Mouse (Mus musculus): ENCODE measurements at regions not wholly inside any gene's neighbourhood (a gene's known extent, or its start where the extent isn't known, plus 50 kb on each side); places are given as distances from the start of the nearest gene placed in this dataset.

GRCm38 (mm10) chr3:39222059-39222458, 335.3 kb downstream of the Fat4 start:
- H3K27ac ChIP-seq = no peak overlapping the region
- H3K4me3 ChIP-seq (ENCODE audit: low read length) = no peak overlapping the region
- no peaks in the 10 kb centered on the region for H3K4me1 ChIP-seq (ENCODE audit: insufficient read depth, low read length)
- no peaks in the 10 kb centered on the region for H3K36me3 ChIP-seq (ENCODE audit: insufficient read depth, low read length)
- H3K9me3 ChIP-seq (ENCODE audit: low read length) = no peaks in the 10 kb centered on the region
- no peak for ATAC-seq
- DNase-seq (ENCODE audit: low spot score) = no peak
- no peak overlapping the region for H3K4me2 ChIP-seq (ENCODE audit: low read depth, low read length)
- 74% methylated on average over 4 of the region's 4 CpGs for WGBS
- H3K27me3 ChIP-seq (ENCODE audit: insufficient read depth, low read length) = no peaks in the 10 kb centered on the region
- no peak for TF ChIP-seq CTCF (IDR thresholded peaks at IDR 0.05; ENCODE audit: low read depth)
- H3K9ac ChIP-seq (replicated peaks; ENCODE audit: low read length) = no peak overlapping the region

GRCm38 (mm10) chr3:39234921-39235320, 348.2 kb downstream of the Fat4 start:
- Histone ChIP-seq H3K4me2 (ENCODE audit: low read depth, low read length) (no peak overlapping the region), H3K4me1 (ENCODE audit: insufficient read depth, low read length) (no peaks in the 10 kb centered on the region), H3K9me3 (ENCODE audit: low read length) (no peaks in the 10 kb centered on the region), H3K9ac (replicated peaks; ENCODE audit: low read length) (no peak overlapping the region), H3K27ac (no peak overlapping the region), H3K27me3 (ENCODE audit: insufficient read depth, low read length) (no peaks in the 10 kb centered on the region), H3K4me3 (ENCODE audit: low read length) (no peak overlapping the region), H3K36me3 (ENCODE audit: insufficient read depth, low read length) (no peaks in the 10 kb centered on the region)
- 77% methylated on average over 2 of the region's 2 CpGs for WGBS
- ATAC-seq = no peak
- no peak for TF ChIP-seq CTCF (IDR thresholded peaks at IDR 0.05; ENCODE audit: low read depth)
- DNase-seq (ENCODE audit: low spot score) = no peak

DNA sequence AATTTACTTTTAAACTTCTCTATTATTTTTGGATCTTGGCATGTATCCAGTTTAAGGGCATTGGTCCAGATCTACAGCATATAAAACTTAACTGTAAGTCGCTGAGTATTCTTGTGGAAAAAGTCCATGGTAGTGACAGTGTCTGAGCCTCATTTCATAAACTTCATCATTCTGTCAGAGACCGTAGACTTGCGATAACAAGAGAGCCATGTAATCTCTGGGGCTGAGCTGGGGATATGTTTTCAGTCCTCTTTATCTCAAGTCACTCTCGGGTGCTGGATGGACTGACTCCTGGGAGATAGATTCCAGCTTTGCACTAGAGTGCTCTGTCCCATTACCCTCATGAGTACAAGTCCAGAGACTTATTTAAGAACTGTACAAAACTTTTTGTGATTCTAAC, 362.0 kb downstream of the Fat4 start:
- Histone ChIP-seq H3K27me3 (ENCODE audit: insufficient read depth, low read length) (no peaks in the 10 kb centered on the region), H3K4me3 (ENCODE audit: low read length) (no peak overlapping the region), H3K9me3 (ENCODE audit: low read length) (no peaks in the 10 kb centered on the region), H3K36me3 (ENCODE audit: insufficient read depth, low read length) (no peaks in the 10 kb centered on the region), H3K27ac (no peak overlapping the region), H3K4me2 (ENCODE audit: low read depth, low read length) (no peak overlapping the region), H3K4me1 (ENCODE audit: insufficient read depth, low read length) (no peaks in the 10 kb centered on the region), H3K9ac (replicated peaks; ENCODE audit: low read length) (no peak overlapping the region)
- ATAC-seq (no peak), DNase-seq (ENCODE audit: low spot score) (no peak)
- 71% methylated on average over 4 of the region's 4 CpGs for WGBS
- no peak for TF ChIP-seq CTCF (IDR thresholded peaks at IDR 0.05; ENCODE audit: low read depth)

GRCm38 (mm10) chr3:39249224-39249892, 362.6 kb downstream of the Fat4 start:
- peak; percentile 34 for DNase-seq (ENCODE audit: low spot score)
- ATAC-seq = no peak
- no peaks in the 10 kb centered on the region for H3K36me3 ChIP-seq (ENCODE audit: insufficient read depth, low read length)
- H3K27ac ChIP-seq = no peak overlapping the region
- no peak overlapping the region for H3K9ac ChIP-seq (replicated peaks; ENCODE audit: low read length)
- H3K27me3 ChIP-seq (ENCODE audit: insufficient read depth, low read length) = no peaks in the 10 kb centered on the region
- no peak for TF ChIP-seq CTCF (IDR thresholded peaks at IDR 0.05; ENCODE audit: low read depth)
- no peaks in the 10 kb centered on the region for H3K4me1 ChIP-seq (ENCODE audit: insufficient read depth, low read length)
- no peak overlapping the region for H3K4me3 ChIP-seq (ENCODE audit: low read length)
- H3K9me3 ChIP-seq (ENCODE audit: low read length) = no peaks in the 10 kb centered on the region
- WGBS = 69% methylated on average over 4 of the region's 4 CpGs
- no peak overlapping the region for H3K4me2 ChIP-seq (ENCODE audit: low read depth, low read length)

GRCm38 (mm10) chr3:39253076-39253475, 366.3 kb downstream of the Fat4 start:
- no peaks in the 10 kb centered on the region for H3K27me3 ChIP-seq (ENCODE audit: insufficient read depth, low read length)
- H3K4me2 ChIP-seq (ENCODE audit: low read depth, low read length) = no peak overlapping the region
- no peak overlapping the region for H3K4me3 ChIP-seq (ENCODE audit: low read length)
- 58% methylated on average over 1 of the region's 1 CpGs for WGBS
- H3K27ac ChIP-seq = no peak overlapping the region
- TF ChIP-seq CTCF (IDR thresholded peaks at IDR 0.05; ENCODE audit: low read depth) = no peak
- peak; percentile 42 for DNase-seq (ENCODE audit: low spot score)
- H3K9me3 ChIP-seq (ENCODE audit: low read length) = no peaks in the 10 kb centered on the region
- 0 out of 2 replicates have a peak, but pooled peaks have one; percentile 47 for ATAC-seq
- H3K36me3 ChIP-seq (ENCODE audit: insufficient read depth, low read length) = no peaks in the 10 kb centered on the region
- H3K4me1 ChIP-seq (ENCODE audit: insufficient read depth, low read length) = no peaks in the 10 kb centered on the region
- no peak overlapping the region for H3K9ac ChIP-seq (replicated peaks; ENCODE audit: low read length)

GRCm38 (mm10) chr3:39264671-39265430, 378.1 kb downstream of the Fat4 start:
- Histone ChIP-seq H3K27ac (no peak overlapping the region), H3K36me3 (ENCODE audit: insufficient read depth, low read length) (no peaks in the 10 kb centered on the region), H3K9me3 (ENCODE audit: low read length) (no peaks in the 10 kb centered on the region), H3K27me3 (ENCODE audit: insufficient read depth, low read length) (no peaks in the 10 kb centered on the region), H3K9ac (replicated peaks; ENCODE audit: low read length) (no peak overlapping the region), H3K4me1 (ENCODE audit: insufficient read depth, low read length) (no peaks in the 10 kb centered on the region), H3K4me2 (ENCODE audit: low read depth, low read length) (no peak overlapping the region), H3K4me3 (ENCODE audit: low read length) (no peak overlapping the region)
- DNase-seq (ENCODE audit: low spot score) (no peak), ATAC-seq (no peak)
- TF ChIP-seq CTCF (IDR thresholded peaks at IDR 0.05; ENCODE audit: low read depth) = no peak
- WGBS = 63% methylated on average over 2 of the region's 2 CpGs

GRCm38 (mm10) chr3:39265606-39266005, 378.9 kb downstream of the Fat4 start:
- H3K27ac ChIP-seq = no peak overlapping the region
- DNase-seq (ENCODE audit: low spot score) (no peak), ATAC-seq (no peak)
- no peak overlapping the region for H3K4me2 ChIP-seq (ENCODE audit: low read depth, low read length)
- no peaks in the 10 kb centered on the region for H3K9me3 ChIP-seq (ENCODE audit: low read length)
- 90% methylated on average over 1 of the region's 1 CpGs for WGBS
- H3K4me1 ChIP-seq (ENCODE audit: insufficient read depth, low read length) = no peaks in the 10 kb centered on the region
- no peaks in the 10 kb centered on the region for H3K36me3 ChIP-seq (ENCODE audit: insufficient read depth, low read length)
- H3K27me3 ChIP-seq (ENCODE audit: insufficient read depth, low read length) = no peaks in the 10 kb centered on the region
- no peak overlapping the region for H3K4me3 ChIP-seq (ENCODE audit: low read length)
- TF ChIP-seq CTCF (IDR thresholded peaks at IDR 0.05; ENCODE audit: low read depth) = no peak
- no peak overlapping the region for H3K9ac ChIP-seq (replicated peaks; ENCODE audit: low read length)
